Mouse (Mus musculus): Measurements from ENCODE around the gene Traf3ip2.

GRCm38 (mm10) chr10:39620626-39621025, 7.9 kb downstream of the Traf3ip2 start:
- no peak for TF ChIP-seq POLR2A (IDR thresholded peaks at IDR 0.05; ENCODE audit: low read depth, low read length)
- no peak for TF ChIP-seq CTCF (IDR thresholded peaks at IDR 0.05; ENCODE audit: borderline replicate concordance, insufficient read depth, low read length)

Data from embryonic fibroblast, embryonic 13.5 days (primary cell).